Mouse (Mus musculus): ENCODE data around the gene Flywch1.

DNA sequence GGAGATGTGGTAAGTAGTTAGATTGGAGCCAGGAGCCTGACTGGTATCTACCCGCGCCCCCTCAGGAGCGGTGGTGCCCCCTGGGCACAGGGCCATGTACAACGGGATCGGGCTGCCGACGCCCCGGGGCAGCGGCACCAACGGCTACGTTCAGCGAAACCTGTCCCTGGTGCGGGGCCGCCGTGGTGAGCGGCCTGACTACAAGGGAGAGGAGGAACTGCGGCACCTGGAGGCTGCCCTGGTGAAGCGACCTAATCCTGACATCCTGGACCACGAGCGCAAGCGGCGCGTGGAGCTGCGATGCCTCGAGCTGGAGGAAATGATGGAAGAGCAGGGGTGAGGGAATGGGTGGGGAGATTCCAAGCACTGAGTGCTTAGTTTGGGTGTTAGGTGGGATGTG is 35.5 kb upstream of the Flywch1 start:
- TF ChIP-seq CTCF (IDR thresholded peaks at IDR 0.05; ENCODE audit: borderline replicate concordance, control insufficient read depth, extremely low read depth, insufficient read depth, low read length, poor library complexity) (no peak), POLR2A (IDR thresholded peaks at IDR 0.05; ENCODE audit: control insufficient read depth, extremely low read depth, insufficient read depth, low read length, poor library complexity) (no peak)

Data from thymus, adult 2 months (tissue).